Mouse (Mus musculus) midbrain, postnatal 0 days (tissue): ENCODE results near the gene Tex22. TPM values are rescaled to one million over a fixed set of nuclear protein-coding genes. Genes with fewer than 3 reads are reported as not detected.

Source experiments
- ATAC-seq: fragments of 200-750 bp; cut with Nextera tagmentation; 2 replicates; pipeline ENCODE4 v1.8.0; 2017; ENCODE audit warnings: moderate number of reproducible peaks, mild to moderate bottlenecking, moderate TSS enrichment, moderate library complexity; ENCODE audit not compliant: low FRiP score
- DNase-seq: peaks from one replicate; pipeline ENCODE4 v3.0.0-alpha.2; 2015; ENCODE audit warnings: low spot score
- H3K27ac ChIP-seq: fragments of 300-500 bp; sonication (generic); 2 replicates; pipeline ENCODE4 v1.5.1; 2014; ENCODE audit warnings: low read depth, mild to moderate bottlenecking, low read length, mixed read lengths
- H3K27me3 ChIP-seq: fragments of 300-500 bp; sonication (generic); 2 replicates; pipeline ENCODE4 v1.6.1; 2014; ENCODE audit warnings: low read length, control low read depth, mixed read lengths; ENCODE audit not compliant: insufficient read depth
- H3K36me3 ChIP-seq: fragments of 300-500 bp; sonication (generic); 2 replicates; pipeline ENCODE4 v1.6.1; 2014; ENCODE audit warnings: low read length, control low read depth, mixed read lengths; ENCODE audit not compliant: insufficient read depth
- H3K4me1 ChIP-seq: fragments of 300-500 bp; sonication (generic); 2 replicates; pipeline ENCODE4 v1.6.1; 2014; ENCODE audit warnings: mild to moderate bottlenecking, control low read depth, antibody characterized with exemption, low read length, mixed read lengths; ENCODE audit not compliant: insufficient read depth
- H3K4me2 ChIP-seq: fragments of 300-500 bp; sonication (generic); 2 replicates; pipeline ENCODE4 v1.6.1; 2014; ENCODE audit warnings: low read depth, mild to moderate bottlenecking, low read length, mixed read lengths; ENCODE audit not compliant: poor library complexity, severe bottlenecking
- H3K4me3 ChIP-seq: fragments of 300-500 bp; sonication (generic); 2 replicates; pipeline ENCODE4 v1.5.1; 2014; ENCODE audit warnings: low read depth, mild to moderate bottlenecking, low read length, moderate library complexity
- H3K9ac ChIP-seq: fragments of 300-500 bp; sonication (generic); replicated peaks from 2 replicates; pipeline ENCODE4 v1.6.1; 2014; ENCODE audit warnings: mild to moderate bottlenecking, low read length, moderate library complexity, mixed read lengths; ENCODE audit not compliant: poor library complexity, severe bottlenecking
- H3K9me3 ChIP-seq: fragments of 300-500 bp; sonication (generic); 2 replicates; pipeline ENCODE4 v1.6.1; 2016; ENCODE audit warnings: low read length, control low read depth
- CTCF ChIP-seq: IDR thresholded peaks from 2 replicates; pipeline ENCODE4 v1.5.1; 2016; ENCODE audit warnings: antibody characterized with exemption, mild to moderate bottlenecking
- WGBS: fragments of 180-500 bp; shearing (Covaris S2); extraction: QIAGEN DNeasy Blood & Tissue Kit; methylation state at CpG from one replicate; pipeline ENCODE4 v1.1.7; 2014; 5-methylcytosine and 5-hydroxymethylcytosine counted together
- polyA plus RNA-seq: library from polyadenylated mRNA; unstranded; fragments of >200 nt; fragmentation: Nextera tagmentation; extraction: Ambion mirVana; gene quantifications from 2 replicates; pipeline ENCODE4 v1.2.1, GENCODE M21; 2015
- total RNA-seq: library from RNA; depleted of rRNA; stranded (reverse); fragments of >200 nt; gene quantifications from 2 replicates; pipeline ENCODE4 v1.2.3, GENCODE M21; 2014

The Tex22 gene
- total and polyA plus RNA-seq, 2 experiments from 2014 or later = 2.2 TPM; not detected in 1

- TF ChIP-seq CTCF = no peak
- Histone ChIP-seq H3K27ac (no peak overlapping the region), H3K4me3 (no peak overlapping the region), H3K9me3 (no peaks in the 10 kb centered on the region), H3K36me3 (peaks cover 63% of the 10 kb centered on the region), H3K27me3 (no peaks in the 10 kb centered on the region), H3K9ac (no peak overlapping the region), H3K4me1 (no peaks in the 10 kb centered on the region), H3K4me2 (no peak overlapping the region)
- ATAC-seq (no peak), DNase-seq (no peak)
- 93% methylated on average over 12 of the region's 12 CpGs for WGBS
These were observed 23.6 kb upstream of the Tex22 start for GRCm38 (mm10) chr12:113050671-113051070.

- H3K9me3 ChIP-seq = no peaks in the 10 kb centered on the region
- DNase-seq = no peak
- WGBS = 68% methylated on average over 9 of the region's 9 CpGs
- no peak for ATAC-seq
- H3K4me2 ChIP-seq = no peak overlapping the region
- no peak overlapping the region for H3K4me3 ChIP-seq
- peak; percentile 3; the same call in 1 of the 2 replicates for TF ChIP-seq CTCF
- no peaks in the 10 kb centered on the region for H3K4me1 ChIP-seq
- H3K27me3 ChIP-seq = no peaks in the 10 kb centered on the region
- H3K36me3 ChIP-seq = peaks cover 70% of the 10 kb centered on the region
- no peak overlapping the region for H3K9ac ChIP-seq
- H3K27ac ChIP-seq = no peak overlapping the region
These were observed 22.5 kb upstream of the Tex22 start for GRCm38 (mm10) chr12:113051628-113052403.

- Histone ChIP-seq H3K27me3 (no peaks in the 10 kb centered on the region), H3K9ac (no peak overlapping the region), H3K9me3 (no peaks in the 10 kb centered on the region), H3K4me1 (no peaks in the 10 kb centered on the region), H3K4me2 (no peak overlapping the region), H3K4me3 (no peak overlapping the region), H3K27ac (no peak overlapping the region), H3K36me3 (peaks cover 76% of the 10 kb centered on the region)
- ATAC-seq (no peak), DNase-seq (no peak)
- WGBS = 95% methylated on average over 8 of the region's 8 CpGs
- no peak for TF ChIP-seq CTCF
These were observed 18.2 kb upstream of the Tex22 start for GRCm38 (mm10) chr12:113056089-113056488.

- Histone ChIP-seq H3K9ac (no peak overlapping the region), H3K36me3 (peaks cover 89% of the 10 kb centered on the region), H3K4me2 (no peak overlapping the region), H3K4me1 (no peaks in the 10 kb centered on the region), H3K9me3 (no peaks in the 10 kb centered on the region), H3K27ac (no peak overlapping the region), H3K4me3 (no peak overlapping the region), H3K27me3 (no peaks in the 10 kb centered on the region)
- no peak for DNase-seq
- WGBS = 91% methylated on average over 5 of the region's 5 CpGs
- TF ChIP-seq CTCF = no peak
- no peak for ATAC-seq
These were observed 14.1 kb upstream of the Tex22 start for GRCm38 (mm10) chr12:113060178-113060577.

- DNase-seq = no peak
- Histone ChIP-seq H3K36me3 (peaks cover 89% of the 10 kb centered on the region), H3K4me2 (no peak overlapping the region), H3K27me3 (no peaks in the 10 kb centered on the region), H3K4me3 (no peak overlapping the region), H3K9ac (no peak overlapping the region), H3K4me1 (no peaks in the 10 kb centered on the region), H3K9me3 (no peaks in the 10 kb centered on the region), H3K27ac (no peak overlapping the region)
- TF ChIP-seq CTCF = no peak
- no peak for ATAC-seq
- WGBS = 91% methylated on average over 9 of the region's 9 CpGs
These were observed 12.7 kb upstream of the Tex22 start for GRCm38 (mm10) chr12:113061606-113062005.

GRCm38 (mm10) chr12:113062201-113062600 is 12.1 kb upstream of the Tex22 start:
- 81% methylated on average over 10 of the region's 10 CpGs for WGBS
- no peak for ATAC-seq

More at GRCm38 (mm10) chr12:113062201-113062600, 12.1 kb upstream of the Tex22 start:
- DNase-seq = no peak
- no peak for TF ChIP-seq CTCF
- Histone ChIP-seq H3K4me3 (no peak overlapping the region), H3K27ac (no peak overlapping the region), H3K9me3 (no peaks in the 10 kb centered on the region), H3K4me1 (no peaks in the 10 kb centered on the region), H3K9ac (no peak overlapping the region), H3K36me3 (peaks cover 89% of the 10 kb centered on the region), H3K27me3 (no peaks in the 10 kb centered on the region), H3K4me2 (no peak overlapping the region)
